Mouse (Mus musculus) CH12.LX (cell line): ENCODE measurements at regions not wholly inside any gene's neighbourhood (a gene's known extent, or its start where the extent isn't known, plus 50 kb on each side); places are given as distances from the start of the nearest gene placed in this dataset.

Source experiments
- DNase-seq: peaks from one replicate; pipeline ENCODE4 v3.0.0-alpha.2; 2013; ENCODE audit errors: extremely low read depth
- H3K27ac ChIP-seq: 2 replicates; pipeline ENCODE4 v1.5.1; 2012; ENCODE audit warnings: low read depth, mild to moderate bottlenecking, control low read depth, moderate library complexity; ENCODE audit not compliant: insufficient read depth
- H3K27me3 ChIP-seq: replicated peaks from 2 replicates; pipeline ENCODE3; 2012; ENCODE audit warnings: inconsistent platforms
- H3K36me3 ChIP-seq, 2 experiments: replicated peaks in 1 of 2; 2 replicates each; pipeline versions ENCODE3 to v1.6.1; 2012; ENCODE audit warnings: inconsistent platforms in 1 of 2, low read length in 1 of 2, mild to moderate bottlenecking in 1 of 2, mixed read lengths in 1 of 2, moderate library complexity in 1 of 2; ENCODE audit not compliant: control insufficient read depth in 1 of 2, insufficient read depth in 1 of 2
- H3K4me1 ChIP-seq, 2 experiments: 2 replicates each; pipeline ENCODE4 v1.6.1; 2012; ENCODE audit warnings: inconsistent platforms in 1 of 2, moderate library complexity in 1 of 2; ENCODE audit not compliant: insufficient read depth in 2 of 2, control insufficient read depth in 1 of 2
- H3K4me2 ChIP-seq: 2 replicates; pipeline ENCODE4 v1.6.1; 2012; ENCODE audit warnings: low read depth, mild to moderate bottlenecking, control low read depth; ENCODE audit not compliant: poor library complexity, insufficient read depth, severe bottlenecking
- H3K4me3 ChIP-seq, 3 experiments: fragments of 150-350 bp in 1 of 3; sonication (generic) in 1 of 3; replicated peaks in 1 of 3; 2 replicates each; pipeline versions ENCODE3 to v1.5.1; 2011 to 2012; ENCODE audit warnings: low read depth in 2 of 3, low read length in 2 of 3, mild to moderate bottlenecking in 2 of 3, moderate library complexity in 2 of 3, control low read depth in 1 of 3, improper control_type of control experiment in 1 of 3, inconsistent platforms in 1 of 3, mixed read lengths in 1 of 3; ENCODE audit not compliant: poor library complexity in 1 of 3
- H3K79me2 ChIP-seq: replicated peaks from 2 replicates; pipeline ENCODE4 v1.6.1; 2012; ENCODE audit warnings: mild to moderate bottlenecking, moderate library complexity; ENCODE audit not compliant: control insufficient read depth, poor library complexity, insufficient read depth, severe bottlenecking; ENCODE audit errors: extremely low read depth
- H3K9ac ChIP-seq: 2 replicates; pipeline ENCODE4 v1.6.1; 2012; ENCODE audit warnings: low read depth, mild to moderate bottlenecking, control low read depth, moderate library complexity; ENCODE audit not compliant: insufficient read depth
- H3K9me3 ChIP-seq: replicated peaks from 2 replicates; pipeline ENCODE3; 2012; ENCODE audit warnings: low read length, inconsistent platforms, mixed read lengths
- CTCF ChIP-seq, 2 experiments: IDR thresholded peaks in 1 of 2; conservative IDR thresholded peaks in 1 of 2; 2 replicates each; pipeline ENCODE4 v1.5.1; 2011 to 2012; ENCODE audit warnings: low read depth in 2 of 2, low read length in 2 of 2, improper control_type of control experiment in 1 of 2, inconsistent platforms in 1 of 2, mild to moderate bottlenecking in 1 of 2, moderate library complexity in 1 of 2
- ELF1 ChIP-seq: IDR thresholded peaks from 2 replicates; pipeline ENCODE4 v1.6.1; 2014; ENCODE audit warnings: low read depth, mild to moderate bottlenecking, inconsistent platforms, low read length, improper control_type of control experiment
- EP300 ChIP-seq: IDR thresholded peaks from 2 replicates; pipeline ENCODE4 v1.6.1; 2011; ENCODE audit warnings: low read length, improper control_type of control experiment
- GABPA ChIP-seq: IDR thresholded peaks from 2 replicates; pipeline ENCODE4 v1.6.1; 2012; ENCODE audit warnings: low read depth, low read length, improper control_type of control experiment, inconsistent platforms; ENCODE audit not compliant: insufficient replicate concordance
- HCFC1 ChIP-seq: IDR thresholded peaks from 2 replicates; pipeline ENCODE4 v1.6.1; 2012; ENCODE audit warnings: low read depth, mild to moderate bottlenecking, inconsistent platforms, low read length, improper control_type of control experiment
- JUN ChIP-seq: IDR thresholded peaks from 2 replicates; pipeline ENCODE4 v1.6.1; 2011; ENCODE audit warnings: low read depth, mild to moderate bottlenecking, low read length, improper control_type of control experiment, moderate library complexity; ENCODE audit not compliant: insufficient read depth
- MEF2A ChIP-seq: IDR thresholded peaks from 2 replicates; pipeline ENCODE4 v1.6.1; 2014; ENCODE audit warnings: low read depth, mild to moderate bottlenecking, inconsistent platforms, low read length, improper control_type of control experiment, borderline replicate concordance
- NRF1 ChIP-seq: IDR thresholded peaks from 2 replicates; pipeline ENCODE4 v1.6.1; 2014; ENCODE audit warnings: low read depth, mild to moderate bottlenecking, inconsistent platforms, low read length, improper control_type of control experiment, moderate library complexity
- POLR2AphosphoS2 ChIP-seq: IDR thresholded peaks from 2 replicates; pipeline ENCODE4 v1.6.1; 2011; ENCODE audit warnings: low read depth, low read length, improper control_type of control experiment
- SIN3A ChIP-seq: IDR thresholded peaks from 2 replicates; pipeline ENCODE4 v1.6.1; 2012; ENCODE audit warnings: low read length, improper control_type of control experiment, inconsistent platforms
- USF1 ChIP-seq: IDR thresholded peaks from 2 replicates; pipeline ENCODE4 v1.6.1; 2014; ENCODE audit warnings: low read depth, mild to moderate bottlenecking, inconsistent platforms, low read length, improper control_type of control experiment
- USF2 ChIP-seq: conservative IDR thresholded peaks from 2 replicates; pipeline ENCODE4 v1.6.1; 2011; ENCODE audit warnings: low read depth, low read length, improper control_type of control experiment
- dilution Hi-C: fragments of 300-500 bp; cut with MboI; formaldehyde crosslinking; loops from 2 replicates; pipeline ENCODE4 v1.14.3; 2020; ENCODE audit warnings: low sequenced_read_pairs; ENCODE audit not compliant: extremely low pct_unique_long_range_greater_than_20kb, extremely low pct_ligation_motif_present
- in situ Hi-C: fragments of 300-500 bp; cut with MboI; formaldehyde crosslinking; loops from 3 replicates; pipeline ENCODE4 v1.14.3; 2019; ENCODE audit warnings: low sequenced_read_pairs, low pct_ligation_motif_present, low pct_unique_long_range_greater_than_20kb, mixed read lengths

- dilution Hi-C loops = no loop called here
Measured at GRCm38 (mm10) chr8:8328010-8328666, 332.9 kb downstream of the Efnb2 start.

GRCm38 (mm10) chr8:8326066-8326834 lies 334.8 kb downstream of the Efnb2 start:
- Histone ChIP-seq H3K9ac (no peak overlapping the region), H3K4me3 (no peak overlapping the region), H3K27me3 (no peaks in the 10 kb centered on the region), H3K9me3 (peaks cover 74% of the 10 kb centered on the region), H3K4me2 (no peak overlapping the region), H3K79me2 (no peaks in the 10 kb centered on the region), H3K36me3 (no peaks in the 10 kb centered on the region), H3K4me1 (no peaks in the 10 kb centered on the region), H3K27ac (no peak overlapping the region)
- no peak for DNase-seq
- TF ChIP-seq CTCF (conservative IDR thresholded peaks at IDR 0.05 in 1 of 2, IDR thresholded peaks at IDR 0.05 in 1 of 2; ENCODE audit: low read depth in 2 of 2, low read length in 2 of 2) = no peak
- TF ChIP-seq SIN3A = no peak
- TF ChIP-seq HCFC1 = no peak
- no peak for TF ChIP-seq USF1
- no peak for TF ChIP-seq USF2
- no peak for TF ChIP-seq EP300
- no peak for TF ChIP-seq MEF2A
- TF ChIP-seq NRF1 = no peak
- TF ChIP-seq JUN = no peak
- TF ChIP-seq GABPA = no peak
- dilution Hi-C loops (no loop called here), in situ Hi-C loops (no loop called here)

More at GRCm38 (mm10) chr8:8328010-8328666, 332.9 kb downstream of the Efnb2 start:
- H3K9ac ChIP-seq = no peak overlapping the region
- no peak for TF ChIP-seq POLR2AphosphoS2
- TF ChIP-seq ELF1 = no peak
- TF ChIP-seq SIN3A = no peak
- no peaks in the 10 kb centered on the region for H3K4me1 ChIP-seq
- H3K9me3 ChIP-seq = peaks cover 68% of the 10 kb centered on the region
- H3K27ac ChIP-seq = no peak overlapping the region
- no peaks in the 10 kb centered on the region for H3K79me2 ChIP-seq
- in situ Hi-C loops = no loop called here
- H3K36me3 ChIP-seq = no peaks in the 10 kb centered on the region
- no peak overlapping the region for H3K4me3 ChIP-seq
- no peaks in the 10 kb centered on the region for H3K27me3 ChIP-seq
- H3K4me2 ChIP-seq = no peak overlapping the region
- DNase-seq = no peak
